Mouse (Mus musculus): ENCODE data around the gene Far1. TPM values are rescaled to one million over a fixed set of nuclear protein-coding genes. Genes with fewer than 3 reads are reported as not detected.

Gene Far1
- polyA plus RNA-seq, 1 experiment from 2014 or later: 87.8 TPM

DNA sequence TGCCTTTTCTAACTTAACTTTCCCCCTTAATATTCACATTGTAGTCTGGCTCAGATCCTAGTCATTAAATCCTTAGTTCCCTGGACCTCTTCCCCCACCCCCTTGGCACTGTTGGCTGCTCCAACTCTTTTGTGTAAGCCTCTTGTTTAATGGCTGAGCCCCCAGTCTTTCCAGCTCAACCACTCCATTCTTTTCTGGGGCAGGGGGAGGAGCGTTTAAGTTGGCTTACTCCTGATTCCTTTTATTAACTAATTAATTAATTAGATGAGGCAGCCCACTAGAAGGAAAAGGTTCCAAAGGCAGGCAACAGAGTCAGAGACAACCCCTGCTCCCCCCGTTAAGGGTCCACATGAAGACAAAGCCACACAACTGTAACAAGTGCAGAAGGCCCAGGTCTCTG, 68.5 kb downstream of the Far1 start:
- Histone ChIP-seq H3K27ac (replicated peaks) (no peak overlapping the region), H3K9me3 (no peaks in the 10 kb centered on the region), H3K27me3 (no peaks in the 10 kb centered on the region), H3K4me3 (no peak overlapping the region), H3K4me2 (replicated peaks) (no peak overlapping the region), H3K4me1 (no peaks in the 10 kb centered on the region), H3K9ac (replicated peaks) (no peak overlapping the region), H3K36me3 (no peaks in the 10 kb centered on the region)
- no peak for ATAC-seq (ENCODE audit: low FRiP score, low read depth)
- WGBS: 64% methylated on average over 2 of the region's 2 CpGs

DNA sequence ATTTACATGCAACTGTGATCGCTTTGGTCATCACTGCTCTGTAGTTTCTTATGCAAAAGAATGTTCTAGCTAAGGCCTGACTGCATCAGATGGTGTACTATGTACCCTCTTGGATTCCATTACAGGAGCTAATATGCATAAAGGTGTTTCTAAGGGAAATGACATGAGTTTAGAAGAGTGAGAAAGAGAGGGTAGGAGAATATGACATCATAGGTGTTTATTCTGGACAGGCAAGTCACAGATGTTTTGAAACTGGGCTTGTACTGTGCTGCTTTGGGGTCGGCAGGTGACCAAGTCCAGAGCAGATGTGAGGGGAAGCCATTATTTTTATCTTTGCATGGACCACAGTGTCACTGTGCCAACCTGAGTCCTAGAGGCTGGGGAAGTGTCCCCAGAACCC, 75.6 kb downstream of the Far1 start:
- Histone ChIP-seq H3K4me3 (no peak overlapping the region), H3K27ac (replicated peaks) (no peak overlapping the region), H3K27me3 (no peaks in the 10 kb centered on the region), H3K4me1 (no peaks in the 10 kb centered on the region), H3K4me2 (replicated peaks) (no peak overlapping the region), H3K9ac (replicated peaks) (no peak overlapping the region), H3K36me3 (no peaks in the 10 kb centered on the region), H3K9me3 (no peaks in the 10 kb centered on the region)
- 85% methylated on average over 2 of the region's 2 CpGs for WGBS
- no peak for ATAC-seq (ENCODE audit: low FRiP score, low read depth)

DNA sequence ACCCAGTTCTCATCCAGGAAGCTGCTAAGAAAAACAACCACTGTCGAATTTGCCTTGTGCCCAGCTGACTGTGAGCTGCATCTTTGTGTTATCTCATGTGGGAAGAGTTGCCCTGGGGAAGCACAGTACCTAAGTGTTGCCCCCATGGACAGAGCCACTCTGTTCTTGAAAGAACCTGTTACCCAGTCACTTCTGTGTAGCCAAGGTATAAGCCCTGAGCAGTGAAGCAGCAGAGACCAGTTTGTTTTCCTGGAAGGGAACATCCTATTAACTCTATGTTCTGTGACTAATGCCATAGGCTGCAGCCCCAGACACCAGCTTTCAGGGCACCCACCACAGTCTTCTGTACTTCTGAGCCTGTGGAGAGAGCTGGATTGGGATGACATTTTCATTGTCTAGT, 76.7 kb downstream of the Far1 start:
- no peak for ATAC-seq (ENCODE audit: low FRiP score, low read depth)
- H3K27me3 ChIP-seq: no peaks in the 10 kb centered on the region
- H3K36me3 ChIP-seq: no peaks in the 10 kb centered on the region
- H3K4me3 ChIP-seq: no peak overlapping the region
- H3K4me2 ChIP-seq (replicated peaks): no peak overlapping the region
- no peaks in the 10 kb centered on the region for H3K4me1 ChIP-seq
- no peaks in the 10 kb centered on the region for H3K9me3 ChIP-seq
- WGBS: 64% methylated on average over 1 of the region's 1 CpGs
- no peak overlapping the region for H3K27ac ChIP-seq (replicated peaks)
- no peak overlapping the region for H3K9ac ChIP-seq (replicated peaks)

DNA sequence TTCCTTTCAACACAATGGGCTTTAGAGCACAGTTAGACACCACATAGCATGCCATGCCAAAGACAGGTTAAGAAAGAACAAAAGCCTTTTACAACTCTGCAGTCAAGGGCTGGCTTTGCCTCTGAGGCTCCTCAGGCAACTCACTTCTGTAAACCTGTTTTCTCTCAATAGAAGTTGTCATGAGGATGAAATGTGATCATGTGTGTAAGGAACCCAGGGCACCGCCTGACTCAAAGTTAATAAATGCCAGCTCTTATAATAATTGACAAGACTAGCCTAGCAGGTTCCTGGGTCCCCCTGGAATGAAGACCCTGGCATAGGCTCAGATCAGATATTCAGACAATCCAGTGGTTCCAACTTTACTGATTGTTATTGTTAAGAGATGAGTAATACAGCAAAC, 77.5 kb downstream of the Far1 start:
- H3K27me3 ChIP-seq: no peaks in the 10 kb centered on the region
- H3K4me3 ChIP-seq: no peak overlapping the region
- H3K4me2 ChIP-seq (replicated peaks): no peak overlapping the region
- no peaks in the 10 kb centered on the region for H3K4me1 ChIP-seq
- WGBS: 81% methylated on average over 1 of the region's 1 CpGs
- H3K27ac ChIP-seq (replicated peaks): no peak overlapping the region
- ATAC-seq (ENCODE audit: low FRiP score, low read depth): no peak
- H3K9ac ChIP-seq (replicated peaks): no peak overlapping the region
- H3K9me3 ChIP-seq: no peaks in the 10 kb centered on the region
- no peaks in the 10 kb centered on the region for H3K36me3 ChIP-seq

DNA sequence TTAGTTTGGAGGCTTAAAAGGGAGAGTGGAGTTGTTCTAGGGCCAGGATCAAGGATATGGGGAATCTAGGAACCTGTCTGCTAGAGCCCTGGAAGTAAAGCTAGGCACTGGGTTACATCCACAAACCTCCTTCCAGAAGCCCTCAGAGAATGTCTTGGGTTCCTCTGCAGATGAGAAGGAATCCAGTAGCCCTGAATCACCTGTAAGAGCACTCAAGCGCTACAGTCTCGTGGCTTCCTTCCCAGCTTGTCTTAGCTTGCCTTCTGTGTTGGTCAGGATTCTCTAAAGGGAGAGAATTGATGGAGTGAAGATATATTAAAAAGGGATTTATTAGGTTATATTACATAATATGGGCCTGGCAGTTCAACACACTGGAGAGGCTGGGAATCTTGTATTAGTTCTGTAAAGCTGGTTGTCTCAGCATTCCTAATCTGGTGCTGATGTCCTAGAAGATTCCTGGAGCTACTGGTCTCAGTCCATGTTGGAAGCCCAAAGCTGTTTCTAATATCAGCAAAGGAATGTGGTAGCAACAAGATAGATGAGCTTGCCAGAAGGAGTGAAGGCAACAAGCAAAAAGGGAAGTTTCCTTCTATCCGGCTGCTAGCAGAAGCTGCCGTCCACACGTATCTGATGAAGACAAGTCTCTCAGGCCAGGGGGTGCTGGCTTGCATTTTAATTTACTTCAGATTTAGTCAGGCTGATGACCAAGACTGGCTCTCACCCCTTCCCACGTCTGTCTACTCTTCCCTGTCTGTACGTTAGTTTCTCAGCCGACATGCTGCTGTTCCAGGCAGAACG, 78.1 kb downstream of the Far1 start:
- Histone ChIP-seq H3K27ac (replicated peaks) (no peak overlapping the region), H3K4me1 (no peaks in the 10 kb centered on the region), H3K4me3 (no peak overlapping the region), H3K4me2 (replicated peaks) (no peak overlapping the region), H3K9ac (replicated peaks) (no peak overlapping the region), H3K36me3 (no peaks in the 10 kb centered on the region), H3K27me3 (no peaks in the 10 kb centered on the region), H3K9me3 (no peaks in the 10 kb centered on the region)
- no peak for ATAC-seq (ENCODE audit: low FRiP score, low read depth)
- 90% methylated on average over 9 of the region's 9 CpGs for WGBS

DNA sequence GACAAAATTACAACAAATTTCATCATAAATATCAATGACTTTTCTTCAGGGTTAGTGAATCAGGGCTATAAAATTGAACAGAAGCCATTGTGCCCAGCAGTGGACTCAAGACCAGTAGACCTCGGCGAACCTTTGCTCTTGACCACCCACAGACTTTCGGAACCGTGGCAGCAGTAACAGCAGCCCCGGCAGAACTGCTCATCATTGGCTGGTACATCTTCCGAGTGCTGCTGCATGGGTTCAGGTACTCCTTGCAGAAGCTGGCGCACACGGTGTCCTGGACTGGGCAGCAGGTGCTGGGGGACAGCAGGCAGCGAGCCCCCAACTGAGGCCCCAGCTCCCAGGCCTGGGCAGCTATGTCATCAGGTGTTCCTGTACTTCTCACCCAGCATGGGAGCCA, 79.1 kb downstream of the Far1 start:
- WGBS: 87% methylated on average over 9 of the region's 9 CpGs
- ATAC-seq (ENCODE audit: low FRiP score, low read depth): no peak

DNA sequence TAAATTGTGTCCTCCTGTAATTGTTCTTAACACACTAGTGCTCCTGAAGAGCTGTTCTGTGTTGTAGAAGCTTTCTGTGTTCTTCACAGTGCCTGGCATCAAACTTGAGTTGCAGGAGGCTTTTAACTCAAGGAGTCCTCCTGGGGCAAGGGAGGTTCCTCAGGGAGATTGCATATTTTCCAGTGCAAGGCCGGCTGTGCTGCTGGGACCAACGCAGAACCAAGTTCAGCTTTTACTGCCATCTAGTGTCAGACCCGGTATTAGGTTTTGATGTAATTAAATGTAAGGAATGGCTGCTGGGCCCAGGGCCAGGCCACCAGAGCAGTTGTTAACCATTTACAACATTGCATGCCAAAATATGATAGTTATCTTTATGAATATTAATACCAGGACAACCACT, 80.7 kb downstream of the Far1 start:
- no peak overlapping the region for H3K9ac ChIP-seq (replicated peaks)
- H3K36me3 ChIP-seq: no peaks in the 10 kb centered on the region
- no peak overlapping the region for H3K27ac ChIP-seq (replicated peaks)
- no peaks in the 10 kb centered on the region for H3K9me3 ChIP-seq
- H3K4me1 ChIP-seq: no peaks in the 10 kb centered on the region
- H3K4me2 ChIP-seq (replicated peaks): no peak overlapping the region
- H3K27me3 ChIP-seq: no peaks in the 10 kb centered on the region
- no peak overlapping the region for H3K4me3 ChIP-seq
- ATAC-seq (ENCODE audit: low FRiP score, low read depth): no peak
- under 1% methylated on average over 3 of the region's 3 CpGs for WGBS

More for the DNA sequence above, 79.1 kb downstream of the Far1 start:
- no peak overlapping the region for H3K27ac ChIP-seq (replicated peaks)
- H3K27me3 ChIP-seq: no peaks in the 10 kb centered on the region
- H3K9me3 ChIP-seq: no peaks in the 10 kb centered on the region
- H3K4me2 ChIP-seq (replicated peaks): no peak overlapping the region
- no peaks in the 10 kb centered on the region for H3K4me1 ChIP-seq
- H3K4me3 ChIP-seq: no peak overlapping the region
- H3K36me3 ChIP-seq: no peaks in the 10 kb centered on the region
- no peak overlapping the region for H3K9ac ChIP-seq (replicated peaks)

DNA sequence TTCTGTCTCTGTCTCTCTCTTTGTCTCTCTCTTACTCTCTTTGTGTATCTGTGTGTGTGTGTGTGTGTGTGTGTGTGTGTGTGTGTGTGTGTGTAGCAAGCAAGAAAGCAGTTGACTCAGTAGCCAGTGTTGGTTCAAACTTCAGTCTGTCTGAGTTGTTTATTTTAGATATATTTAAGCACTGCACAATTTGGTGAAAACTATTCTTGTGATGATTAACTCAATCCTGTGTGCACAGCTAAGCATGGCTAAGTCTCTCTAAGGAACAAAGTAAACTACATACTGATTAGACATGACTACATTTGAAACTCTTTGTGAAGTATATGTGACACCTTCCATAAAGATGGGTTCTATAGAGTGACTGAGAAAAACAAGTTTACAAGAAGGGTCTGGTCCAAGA, 83.6 kb downstream of the Far1 start:
- Histone ChIP-seq H3K9me3 (no peaks in the 10 kb centered on the region), H3K9ac (replicated peaks) (no peak overlapping the region), H3K4me1 (no peaks in the 10 kb centered on the region), H3K4me3 (no peak overlapping the region), H3K27me3 (no peaks in the 10 kb centered on the region), H3K4me2 (replicated peaks) (no peak overlapping the region), H3K36me3 (no peaks in the 10 kb centered on the region), H3K27ac (replicated peaks) (no peak overlapping the region)
- ATAC-seq (ENCODE audit: low FRiP score, low read depth): no peak

DNA sequence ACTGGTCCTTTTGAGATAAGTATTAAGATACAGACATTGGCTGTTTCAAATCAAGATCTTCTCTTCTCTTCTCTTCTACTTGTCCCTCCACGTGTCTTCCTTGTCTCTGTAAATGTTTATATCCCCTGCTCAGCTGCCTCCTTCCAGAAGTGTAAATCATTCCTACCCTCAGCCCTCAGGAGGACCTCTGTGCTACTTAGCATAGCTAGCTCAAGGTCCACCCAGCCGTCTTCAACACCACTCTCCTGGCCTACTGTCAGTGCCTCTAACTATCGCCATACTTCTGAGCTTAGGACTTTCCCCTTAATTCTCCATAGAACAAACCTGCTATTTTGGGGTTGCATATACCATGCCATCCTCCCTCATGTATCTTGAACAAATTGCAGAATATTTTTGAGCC, 88.2 kb downstream of the Far1 start:
- ATAC-seq (ENCODE audit: low FRiP score, low read depth): no peak
- 91% methylated on average over 3 of the region's 3 CpGs for WGBS
- Histone ChIP-seq H3K4me1 (no peaks in the 10 kb centered on the region), H3K9me3 (no peaks in the 10 kb centered on the region), H3K27ac (replicated peaks) (no peak overlapping the region), H3K36me3 (no peaks in the 10 kb centered on the region), H3K4me3 (no peak overlapping the region), H3K4me2 (replicated peaks) (no peak overlapping the region), H3K9ac (replicated peaks) (no peak overlapping the region), H3K27me3 (no peaks in the 10 kb centered on the region)

DNA sequence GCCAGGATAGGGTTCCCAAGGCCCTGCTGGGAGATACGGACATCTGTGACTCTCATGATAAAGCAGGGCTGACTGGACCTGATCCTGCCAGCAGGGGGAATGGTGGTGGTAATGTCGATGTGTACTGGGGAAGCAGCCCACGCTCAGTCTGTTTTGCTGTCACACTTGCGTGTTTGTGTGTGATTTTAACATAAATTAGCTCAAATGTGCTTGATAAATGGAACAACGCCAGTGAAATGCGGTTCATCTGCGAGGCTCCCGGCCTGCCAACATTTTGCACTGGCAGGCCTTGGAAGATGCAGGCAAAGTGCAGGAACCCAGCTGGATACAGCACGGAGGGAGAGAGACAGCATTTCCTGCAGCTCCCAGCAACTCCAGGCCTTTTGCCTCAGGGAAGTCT, 94.3 kb downstream of the Far1 start:
- peak overlapping the region; percentile 23; the same call in 1 of the 2 replicates for H3K4me2 ChIP-seq (replicated peaks)
- H3K27me3 ChIP-seq: no peaks in the 10 kb centered on the region
- H3K9me3 ChIP-seq: no peaks in the 10 kb centered on the region
- peaks cover 4% of the 10 kb centered on the region; the same call in 1 of the 2 replicates for H3K4me1 ChIP-seq
- no peak overlapping the region for H3K4me3 ChIP-seq
- H3K36me3 ChIP-seq: no peaks in the 10 kb centered on the region
- no peak overlapping the region for H3K9ac ChIP-seq (replicated peaks)
- no peak for ATAC-seq (ENCODE audit: low FRiP score, low read depth)
- WGBS: 44% methylated on average over 9 of the region's 9 CpGs
- H3K27ac ChIP-seq (replicated peaks): no peak overlapping the region

DNA sequence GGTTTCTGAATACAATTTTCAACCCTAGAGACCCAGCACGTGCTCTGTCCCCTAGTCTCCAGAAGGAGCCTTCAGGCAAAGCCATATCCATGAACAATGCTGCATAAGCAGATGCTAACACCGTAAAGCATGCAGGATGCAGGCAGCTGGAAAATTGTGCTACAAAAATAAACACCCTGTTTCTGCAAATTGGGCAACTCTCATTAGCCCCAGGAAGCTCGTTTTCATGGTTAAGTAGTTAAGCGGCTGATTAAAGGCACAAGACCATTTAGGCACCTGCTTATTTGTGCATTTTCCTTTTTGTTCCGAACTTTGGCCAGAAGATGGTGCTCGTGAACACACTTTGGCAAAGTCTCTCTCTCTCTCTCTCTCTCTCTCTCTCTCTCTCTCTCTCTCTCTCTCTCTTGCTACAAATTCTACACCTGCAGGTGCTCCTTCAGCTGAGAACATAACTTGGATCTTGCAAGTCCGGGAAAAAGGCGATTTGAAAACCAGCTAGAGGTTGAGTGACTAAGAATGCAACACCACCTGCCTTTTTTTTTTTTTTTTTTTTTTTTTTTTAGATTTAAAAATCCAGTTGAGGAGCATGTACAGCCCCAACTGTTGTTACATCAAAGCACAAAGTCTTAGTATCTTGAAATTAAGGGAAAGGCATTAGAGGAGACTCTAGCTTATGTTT, 95.5 kb downstream of the Far1 start:
- Histone ChIP-seq H3K4me1 (peaks cover 4% of the 10 kb centered on the region; the same call in 1 of the 2 replicates), H3K27ac (replicated peaks) (no peak overlapping the region), H3K36me3 (no peaks in the 10 kb centered on the region), H3K4me2 (replicated peaks) (no peak overlapping the region), H3K27me3 (no peaks in the 10 kb centered on the region), H3K9me3 (no peaks in the 10 kb centered on the region), H3K4me3 (no peak overlapping the region), H3K9ac (replicated peaks) (no peak overlapping the region)
- 22% methylated on average over 8 of the region's 8 CpGs for WGBS
- ATAC-seq (ENCODE audit: low FRiP score, low read depth): no peak

DNA sequence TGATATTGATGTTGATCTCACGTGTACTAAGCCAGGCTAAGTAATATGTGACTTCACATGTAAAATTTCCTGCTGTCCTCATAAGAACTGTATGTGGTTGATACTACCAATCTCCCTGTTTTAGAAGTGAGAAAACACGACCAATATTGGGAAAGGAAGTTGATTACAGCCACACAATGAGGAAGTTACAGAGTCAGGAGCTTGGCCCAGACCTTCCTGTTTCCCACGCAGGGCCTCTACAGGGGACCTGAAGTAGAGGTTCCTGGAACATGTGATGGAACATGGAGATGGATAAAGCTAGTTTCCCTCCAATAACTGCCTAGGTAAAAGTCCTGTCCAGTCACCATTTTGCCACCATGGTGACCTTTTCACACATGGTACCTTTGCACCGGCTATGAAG, 99.0 kb downstream of the Far1 start:
- H3K4me1 ChIP-seq: peaks cover 8% of the 10 kb centered on the region; the same call in 1 of the 2 replicates
- no peak overlapping the region for H3K4me3 ChIP-seq
- no peak overlapping the region for H3K9ac ChIP-seq (replicated peaks)
- no peaks in the 10 kb centered on the region for H3K27me3 ChIP-seq
- ATAC-seq (ENCODE audit: low FRiP score, low read depth): no peak
- WGBS: 84% methylated on average over 4 of the region's 4 CpGs
- no peak overlapping the region for H3K27ac ChIP-seq (replicated peaks)
- H3K4me2 ChIP-seq (replicated peaks): no peak overlapping the region
- no peaks in the 10 kb centered on the region for H3K36me3 ChIP-seq
- H3K9me3 ChIP-seq: no peaks in the 10 kb centered on the region
